Mouse (Mus musculus) CH12.LX (cell line): ENCODE data around the gene Tfg.

ENCODE experiments used
- BHLHE40 ChIP-seq: IDR thresholded peaks from 2 replicates; pipeline ENCODE4 v1.6.1; 2011; ENCODE audit warnings: mild to moderate bottlenecking, low read depth, low read length, improper control_type of control experiment
- CTCF ChIP-seq, 2 experiments: IDR thresholded peaks in 1 of 2; conservative IDR thresholded peaks in 1 of 2; 2 replicates each; pipeline ENCODE4 v1.5.1; 2011 to 2012; ENCODE audit warnings: low read depth in 2 of 2, low read length in 2 of 2, improper control_type of control experiment in 1 of 2, inconsistent platforms in 1 of 2, mild to moderate bottlenecking in 1 of 2, moderate library complexity in 1 of 2
- EP300 ChIP-seq: IDR thresholded peaks from 2 replicates; pipeline ENCODE4 v1.6.1; 2011; ENCODE audit warnings: low read length, improper control_type of control experiment
- HCFC1 ChIP-seq: IDR thresholded peaks from 2 replicates; pipeline ENCODE4 v1.6.1; 2012; ENCODE audit warnings: low read depth, mild to moderate bottlenecking, inconsistent platforms, low read length, improper control_type of control experiment
- MAFK ChIP-seq: IDR thresholded peaks from 2 replicates; pipeline ENCODE4 v1.6.1; 2011; ENCODE audit warnings: low read length, improper control_type of control experiment; ENCODE audit not compliant: insufficient replicate concordance
- MAX ChIP-seq: IDR thresholded peaks from 2 replicates; pipeline ENCODE4 v1.6.1; 2011; ENCODE audit warnings: low read length, improper control_type of control experiment
- MXI1 ChIP-seq: IDR thresholded peaks from 2 replicates; pipeline ENCODE4 v1.6.1; 2011; ENCODE audit warnings: mild to moderate bottlenecking, low read depth, low read length, improper control_type of control experiment
- POLR2A ChIP-seq: IDR thresholded peaks from 2 replicates; pipeline ENCODE4 v1.6.1; 2011; ENCODE audit warnings: low read depth, mild to moderate bottlenecking, improper control_type of control experiment, low read length
- RAD21 ChIP-seq: IDR thresholded peaks from 2 replicates; pipeline ENCODE4 v1.6.1; 2011; ENCODE audit warnings: low read depth, mild to moderate bottlenecking, low read length, improper control_type of control experiment, moderate library complexity
- USF1 ChIP-seq: IDR thresholded peaks from 2 replicates; pipeline ENCODE4 v1.6.1; 2014; ENCODE audit warnings: low read depth, mild to moderate bottlenecking, inconsistent platforms, low read length, improper control_type of control experiment

DNA sequence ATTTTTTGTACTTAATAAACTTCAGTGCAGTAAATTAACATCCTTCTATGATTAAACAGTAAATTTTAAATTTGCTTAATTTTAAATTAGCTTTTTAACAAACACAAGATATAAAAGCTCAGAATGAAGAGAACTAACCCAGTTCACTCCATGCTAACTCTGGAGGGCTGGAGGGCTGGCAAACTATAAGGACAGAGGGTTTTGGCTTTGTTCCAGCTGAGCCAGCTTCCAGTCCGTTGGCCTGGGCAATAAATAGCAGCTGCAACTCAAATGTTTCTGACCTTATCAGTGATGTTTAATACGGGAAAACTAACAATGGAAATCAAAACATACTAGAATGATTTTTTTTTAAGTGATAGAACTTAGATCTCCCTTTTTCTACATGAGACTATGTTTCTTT is 72.0 kb downstream of the Tfg start:
- no peak for TF ChIP-seq POLR2A
- no peak for TF ChIP-seq EP300
- TF ChIP-seq USF1 = no peak
- no peak for TF ChIP-seq CTCF (conservative IDR thresholded peaks at IDR 0.05 in 1 of 2, IDR thresholded peaks at IDR 0.05 in 1 of 2; ENCODE audit: low read depth in 2 of 2, low read length in 2 of 2)
- TF ChIP-seq MAX = no peak
- TF ChIP-seq MAFK = no peak
- TF ChIP-seq BHLHE40 = no peak
- TF ChIP-seq HCFC1 = no peak
- TF ChIP-seq RAD21 = no peak
- no peak for TF ChIP-seq MXI1
